Mouse (Mus musculus) brown adipose tissue, adult 24 weeks (tissue): ENCODE measurements around the gene Parvg. TPM values are rescaled to one million over a fixed set of nuclear protein-coding genes. Genes with fewer than 3 reads are reported as not detected.
A peak's percentile ranks its signal among the peaks of the same experiment; 100 is the strongest.
"Not testable (repeated sequence)": the region's sequence is repeated elsewhere in the genome, so short reads cannot be mapped to it uniquely, and the experiment has no call there.

ENCODE experiments used
- H3K27ac ChIP-seq: fragments of 200-500 bp; replicated peaks from 2 replicates; pipeline ENCODE4 v1.5.1; 2012; ENCODE audit warnings: low read depth, mild to moderate bottlenecking, low read length
- H3K4me1 ChIP-seq: fragments of 200-500 bp; 2 replicates; pipeline ENCODE4 v1.6.1; 2012; ENCODE audit warnings: low read length, mixed read lengths; ENCODE audit not compliant: control insufficient read depth, insufficient read depth, insufficient read length
- H3K4me3 ChIP-seq: fragments of 200-500 bp; 2 replicates; pipeline ENCODE4 v1.5.1; 2012; ENCODE audit warnings: low read depth, mild to moderate bottlenecking, low read length, moderate library complexity; ENCODE audit not compliant: insufficient read depth
- polyA plus RNA-seq: library from polyadenylated mRNA; stranded (reverse); fragments of >200 nt; gene quantifications from 2 replicates; pipeline ENCODE4 v1.2.4, GENCODE M21; 2012; ENCODE audit not compliant: missing spikeins, insufficient read depth, insufficient read length

Gene Parvg
- polyA plus RNA-seq: 0.42 and 0.83 TPM in 2 replicates

- Histone ChIP-seq H3K27ac (no peak within 1 kb of the TSS), H3K4me1 (peaks cover 9% of the 10 kb centered on the region), H3K4me3 (peak within 1 kb of the TSS; percentile 25)
Observed at GRCm38 (mm10) chr15:84323966-84324869, at the start of gene Parvg. TSS of gene Parvg (plus strand) at chr15:84324026.

DNA sequence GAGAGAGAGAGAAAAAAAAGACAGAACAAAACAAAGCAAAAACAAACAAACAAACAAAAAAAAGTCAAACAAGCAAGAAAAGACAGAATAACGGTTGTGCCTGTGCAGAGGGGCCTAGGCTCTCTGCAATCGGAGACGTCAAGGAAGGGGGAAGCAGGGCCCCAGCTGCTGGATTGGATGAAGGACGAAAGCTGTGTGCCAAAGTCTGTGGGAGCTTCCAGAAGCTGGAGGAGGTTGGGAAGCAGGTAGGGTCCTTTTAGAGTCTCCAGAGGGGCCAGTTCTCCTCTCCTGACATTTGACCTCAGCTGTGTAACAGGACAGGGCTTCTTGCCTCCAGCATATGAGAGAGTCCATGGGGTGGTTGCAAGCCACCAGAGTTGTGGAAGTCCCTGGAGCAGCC, 47.8 kb upstream of the Parvg start:
- Histone ChIP-seq H3K27ac (no peak overlapping the region), H3K4me1 (peaks cover 4% of the 10 kb centered on the region; the same call in 1 of the 2 replicates), H3K4me3 (no peak overlapping the region)

GRCm38 (mm10) chr15:84278091-84278490, 45.7 kb upstream of the Parvg start:
- H3K27ac ChIP-seq: no peak overlapping the region
- no peaks in the 10 kb centered on the region for H3K4me1 ChIP-seq
- H3K4me3 ChIP-seq: no peak overlapping the region

GRCm38 (mm10) chr15:84278656-84279055, 45.2 kb upstream of the Parvg start:
- Histone ChIP-seq H3K4me1 (no peaks in the 10 kb centered on the region), H3K27ac (no peak overlapping the region), H3K4me3 (no peak overlapping the region)

DNA sequence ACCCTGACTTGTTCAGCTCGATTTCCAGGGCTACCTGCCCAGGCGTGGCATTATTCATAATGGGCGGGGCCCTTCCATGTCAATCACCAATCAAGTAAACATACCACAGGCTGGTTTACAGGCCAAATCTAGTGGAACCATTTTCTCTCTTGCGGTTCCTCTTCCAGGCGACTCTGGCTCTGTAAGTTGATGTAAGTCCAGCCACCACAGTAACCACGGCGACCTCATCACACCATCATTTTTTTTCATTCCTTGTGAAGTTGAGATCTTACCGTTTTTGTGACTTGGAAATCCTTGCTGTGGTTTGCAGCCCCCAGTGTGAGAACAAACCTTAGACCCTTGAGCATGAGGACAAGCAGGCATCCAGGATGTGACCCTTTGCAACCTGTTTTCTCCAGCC, 43.5 kb upstream of the Parvg start:
- Histone ChIP-seq H3K27ac (no peak overlapping the region; the same call in 1 of the 2 replicates), H3K4me1 (no peaks in the 10 kb centered on the region), H3K4me3 (no peak overlapping the region)

GRCm38 (mm10) chr15:84280712-84281347, 43.0 kb upstream of the Parvg start:
- Histone ChIP-seq H3K4me1 (no peaks in the 10 kb centered on the region), H3K27ac (no peak overlapping the region; the same call in 1 of the 2 replicates), H3K4me3 (no peak overlapping the region)

- Histone ChIP-seq H3K4me3 (no peak overlapping the region), H3K4me1 (no peaks in the 10 kb centered on the region), H3K27ac (no peak overlapping the region)
Observed at GRCm38 (mm10) chr15:84282206-84283085, 41.4 kb upstream of the Parvg start.

GRCm38 (mm10) chr15:84284059-84284458, 39.8 kb upstream of the Parvg start:
- Histone ChIP-seq H3K27ac (no peak overlapping the region), H3K4me1 (no peaks in the 10 kb centered on the region), H3K4me3 (no peak overlapping the region)

DNA sequence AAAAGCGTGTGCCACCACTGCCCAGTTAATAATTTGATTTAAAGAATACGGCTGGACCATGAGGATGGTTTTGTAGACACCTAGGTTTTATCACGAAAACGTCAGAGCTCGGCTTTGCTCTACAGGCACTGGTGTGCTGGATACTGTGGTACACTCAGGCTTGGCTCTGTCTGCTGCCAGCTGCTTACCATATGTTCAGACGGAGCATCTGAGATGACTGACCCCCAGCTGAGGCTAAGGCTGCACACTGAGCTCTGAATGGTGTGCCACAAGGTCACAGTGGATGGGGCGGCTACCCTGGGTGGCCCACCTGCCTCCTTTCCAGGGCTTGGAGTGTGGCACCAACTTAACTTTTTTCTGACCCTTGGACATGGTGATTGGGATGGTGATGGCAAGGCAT, 38.4 kb upstream of the Parvg start:
- Histone ChIP-seq H3K4me3 (no peak overlapping the region), H3K4me1 (no peaks in the 10 kb centered on the region), H3K27ac (no peak overlapping the region)

DNA sequence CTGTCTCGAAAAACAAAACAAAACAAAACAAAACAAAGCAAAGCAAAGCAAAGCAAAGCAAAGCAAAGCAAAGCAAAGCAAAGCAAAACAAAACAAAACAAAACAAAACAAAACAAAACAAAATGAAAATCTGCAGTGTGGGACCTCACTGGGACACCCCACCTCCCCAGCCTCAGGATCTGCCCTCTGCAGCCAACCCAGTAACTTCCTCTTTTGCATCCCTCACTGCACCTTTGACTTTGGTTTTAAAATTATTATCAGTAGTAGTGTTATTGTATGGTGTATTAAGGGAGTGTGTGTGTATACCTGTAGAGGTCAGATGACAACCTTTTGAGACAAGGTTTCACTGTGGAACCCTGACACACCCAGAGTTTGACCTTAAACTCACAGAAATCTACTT, 34.9 kb upstream of the Parvg start:
- H3K27ac ChIP-seq, H3K4me1 ChIP-seq, H3K4me3 ChIP-seq: not testable (repeated sequence)

GRCm38 (mm10) chr15:84291097-84291496, 32.7 kb upstream of the Parvg start:
- H3K4me3 ChIP-seq: no peak overlapping the region
- H3K27ac ChIP-seq: no peak overlapping the region
- H3K4me1 ChIP-seq: no peaks in the 10 kb centered on the region

GRCm38 (mm10) chr15:84293590-84293989, 30.2 kb upstream of the Parvg start:
- no peak overlapping the region for H3K4me3 ChIP-seq
- H3K27ac ChIP-seq: no peak overlapping the region
- H3K4me1 ChIP-seq: no peaks in the 10 kb centered on the region

DNA sequence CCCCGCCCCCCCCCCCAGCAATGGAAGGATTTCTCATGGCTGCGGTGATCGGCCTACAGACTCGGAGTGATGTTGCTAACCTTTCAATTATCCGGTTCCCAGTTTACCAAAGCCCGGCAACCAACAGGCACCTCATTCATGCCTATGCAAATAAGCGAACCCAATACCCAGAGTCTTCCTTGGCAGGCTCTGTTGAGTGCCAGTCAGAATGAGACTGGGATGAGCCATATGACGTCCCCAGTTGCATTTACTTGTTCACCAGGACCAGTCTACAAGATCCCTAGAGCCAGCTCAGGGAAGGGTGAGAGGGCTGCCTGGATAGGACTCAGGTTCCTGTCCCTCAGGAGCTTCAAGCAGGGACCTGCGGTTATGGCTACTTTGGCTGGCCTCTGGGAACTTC, 29.4 kb upstream of the Parvg start:
- no peaks in the 10 kb centered on the region for H3K4me1 ChIP-seq
- H3K4me3 ChIP-seq: no peak overlapping the region
- H3K27ac ChIP-seq: no peak overlapping the region

- no peak overlapping the region for H3K4me3 ChIP-seq
- no peak overlapping the region for H3K27ac ChIP-seq
- no peaks in the 10 kb centered on the region for H3K4me1 ChIP-seq
Observed at GRCm38 (mm10) chr15:84295225-84295624, 28.6 kb upstream of the Parvg start.

DNA sequence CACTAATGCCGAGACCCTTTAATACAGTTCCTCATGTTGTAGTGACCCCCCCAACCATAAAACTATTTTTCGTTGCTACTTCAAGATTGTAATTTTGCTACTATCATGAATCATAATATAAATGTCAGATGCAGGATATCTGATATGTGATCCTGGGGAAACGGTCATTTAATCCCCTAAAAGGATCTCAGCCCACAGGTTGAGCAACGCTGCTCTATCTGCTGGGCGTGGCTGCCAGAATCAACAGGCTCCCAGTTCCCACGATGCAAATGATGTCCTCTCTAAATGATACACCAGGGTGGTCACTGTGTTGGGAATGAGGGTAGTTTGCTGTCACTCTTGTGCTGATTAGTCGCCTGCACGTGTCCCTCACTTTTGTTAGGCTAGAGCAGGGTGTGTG, 26.4 kb upstream of the Parvg start:
- no peak overlapping the region for H3K27ac ChIP-seq
- no peak overlapping the region for H3K4me3 ChIP-seq
- no peaks in the 10 kb centered on the region for H3K4me1 ChIP-seq
